Mouse (Mus musculus): ENCODE data around the gene Gm9913.

- TF ChIP-seq CTCF (IDR thresholded peaks at IDR 0.05; ENCODE audit: insufficient read depth, low read depth, low read length) (no peak), POLR2A (IDR thresholded peaks at IDR 0.05; ENCODE audit: insufficient read depth, low read depth, low read length) (no peak)
Measured at GRCm38 (mm10) chr2:125548806-125549578, 44.1 kb downstream of the Gm9913 start.
